ENCODE assay signal across 8 mouse cellular contexts in genomic region chr16:92498589-92498981, GRCm38 (mm10). TPM values are rescaled to one million over a fixed set of nuclear protein-coding genes. Genes with fewer than 3 reads are reported as not detected.
DNase-seq lines count a peak whose midpoint lies in the region; ATAC-seq lines count a peak whose summit lies in the region.

No protein-coding gene starts in this region.

- peak overlapping the region; percentile 54 for H3K4me3 ChIP-seq in liver, embryonic 11.5 days (ENCODE audit: low read depth, low read length)
- H3K4me3 ChIP-seq in forebrain, embryonic 14.5 days (ENCODE audit: low read depth, low read length), result peak overlapping the region; percentile 36
- peak overlapping the region; percentile 49 for H3K4me3 ChIP-seq in liver, embryonic 13.5 days (replicated peaks)

- no peak for ATAC-seq in liver, embryonic 11.5 days (replicated peaks; ENCODE audit: low FRiP score)
- ATAC-seq in forebrain, embryonic 14.5 days, result no peak
- ATAC-seq in liver, embryonic 13.5 days (ENCODE audit: low read depth), result no peak

- peak overlapping the region; percentile 79 for H3K4me2 ChIP-seq in liver, embryonic 11.5 days
- H3K4me2 ChIP-seq in forebrain, embryonic 14.5 days (ENCODE audit: low read length), result peak overlapping the region; percentile 77
- peak overlapping the region; percentile 65 for H3K4me2 ChIP-seq in liver, embryonic 13.5 days

- no peaks in the 10 kb centered on the region for H3K36me3 ChIP-seq in liver, embryonic 11.5 days (ENCODE audit: control insufficient read depth, insufficient read depth, low read length)
- no peaks in the 10 kb centered on the region for H3K36me3 ChIP-seq in forebrain, embryonic 14.5 days (ENCODE audit: control insufficient read depth, insufficient read depth, low read length)
- H3K36me3 ChIP-seq in liver, embryonic 13.5 days, result no peaks in the 10 kb centered on the region

- no peak overlapping the region for H3K27ac ChIP-seq in liver, embryonic 11.5 days (ENCODE audit: low read depth, low read length)
- peak overlapping the region; percentile 9; the same call in 1 of the 2 replicates for H3K27ac ChIP-seq in forebrain, embryonic 14.5 days (ENCODE audit: low read depth, low read length)
- H3K27ac ChIP-seq in liver, embryonic 13.5 days, result no peak overlapping the region

- H3K9me3 ChIP-seq in liver, embryonic 11.5 days (ENCODE audit: control insufficient read depth, low read length), result no peaks in the 10 kb centered on the region
- no peaks in the 10 kb centered on the region for H3K9me3 ChIP-seq in forebrain, embryonic 14.5 days (replicated peaks; ENCODE audit: control insufficient read depth, low read length)
- 0 out of 2 replicates have a peak, but pooled peaks cover 2% of the 10 kb centered on the region for H3K9me3 ChIP-seq in liver, embryonic 13.5 days (replicated peaks)

- 1% methylated on average over 34 of the region's 34 CpGs for WGBS in liver, embryonic 11.5 days
- under 1% methylated on average over 34 of the region's 34 CpGs for WGBS in forebrain, embryonic 14.5 days
- WGBS in liver, embryonic 13.5 days (ENCODE audit: insufficient replicate concordance), result under 1% methylated on average over 34 of the region's 34 CpGs

- H3K9ac ChIP-seq in liver, embryonic 11.5 days (ENCODE audit: low read depth, low read length), result peak overlapping the region; percentile 21
- H3K9ac ChIP-seq in forebrain, embryonic 14.5 days (ENCODE audit: low read length), result peak overlapping the region; percentile 59
- H3K9ac ChIP-seq in liver, embryonic 13.5 days, result peak overlapping the region; percentile 26; the same call in 1 of the 2 replicates

- peaks cover 44% of the 10 kb centered on the region for H3K27me3 ChIP-seq in liver, embryonic 11.5 days (replicated peaks; ENCODE audit: control insufficient read depth, insufficient read depth, low read length)
- peaks cover 46% of the 10 kb centered on the region for H3K27me3 ChIP-seq in forebrain, embryonic 14.5 days (replicated peaks; ENCODE audit: control insufficient read depth, insufficient read depth, low read length)
- peaks cover 67% of the 10 kb centered on the region for H3K27me3 ChIP-seq in liver, embryonic 13.5 days

- no peak for DNase-seq in liver, embryonic 11.5 days (ENCODE audit: low spot score)
- no peak for DNase-seq in liver
- no peak for DNase-seq in forebrain, embryonic 14.5 days (ENCODE audit: low spot score)
- DNase-seq in liver, embryonic 13.5 days, result no peak
- peak; percentile 43 for DNase-seq in retina, embryonic 14.5 days (ENCODE audit: low spot score)
- no peak for DNase-seq in layer of hippocampus, adult 18-20 months (ENCODE audit: low spot score in 2 of 2)
- DNase-seq in thymus, adult 18-20 months, result no peak
- DNase-seq in cerebellum, adult 11-12 months, result no peak

- peaks cover 10% of the 10 kb centered on the region; the same call in 1 of the 2 replicates for H3K4me1 ChIP-seq in liver, embryonic 11.5 days (replicated peaks; ENCODE audit: control insufficient read depth, insufficient read depth, low read length)
- no peaks in the 10 kb centered on the region for H3K4me1 ChIP-seq in forebrain, embryonic 14.5 days (ENCODE audit: control insufficient read depth, insufficient read depth, low read length)
- peaks cover 30% of the 10 kb centered on the region for H3K4me1 ChIP-seq in liver, embryonic 13.5 days (replicated peaks)

RNA-seq across cellular contexts. Expression of gene Clic6, which starts 13.0 kb away (rescaled TPM):
- 1.5 and 1.6 TPM in 2 replicates for polyA plus RNA-seq in liver, embryonic 11.5 days (2014; fragmentation: Nextera tagmentation; extraction: Ambion mirVana)
- 3.0 and 4.6 TPM in 2 replicates for polyA plus RNA-seq in forebrain, embryonic 14.5 days (2014; fragmentation: Nextera tagmentation; extraction: Ambion mirVana)
- 0.61 and 0.70 TPM in 2 replicates for polyA plus RNA-seq in liver, embryonic 13.5 days (2015; fragmentation: Nextera tagmentation; extraction: Ambion mirVana)
- 1 to 10 TPM; 3.1 to 4.1 TPM for total RNA-seq in layer of hippocampus, adult 18-20 months (2021)

RNA-seq across cellular contexts. Expression of gene Rcan1, which starts 27.9 kb away (rescaled TPM):
- polyA plus RNA-seq in liver, embryonic 11.5 days (2014; fragmentation: Nextera tagmentation; extraction: Ambion mirVana), result 21.6 and 21.9 TPM in 2 replicates
- 46.3 and 49.0 TPM in 2 replicates for polyA plus RNA-seq in forebrain, embryonic 14.5 days (2014; fragmentation: Nextera tagmentation; extraction: Ambion mirVana)
- polyA plus RNA-seq in liver, embryonic 13.5 days (2015; fragmentation: Nextera tagmentation; extraction: Ambion mirVana), result 9.4 and 11.4 TPM in 2 replicates
- 10 to 100 TPM; 46.9 to 48.9 TPM for total RNA-seq in layer of hippocampus, adult 18-20 months (2021)
